8 mouse cellular contexts compared by ENCODE assay signal in the genomic region with DNA sequence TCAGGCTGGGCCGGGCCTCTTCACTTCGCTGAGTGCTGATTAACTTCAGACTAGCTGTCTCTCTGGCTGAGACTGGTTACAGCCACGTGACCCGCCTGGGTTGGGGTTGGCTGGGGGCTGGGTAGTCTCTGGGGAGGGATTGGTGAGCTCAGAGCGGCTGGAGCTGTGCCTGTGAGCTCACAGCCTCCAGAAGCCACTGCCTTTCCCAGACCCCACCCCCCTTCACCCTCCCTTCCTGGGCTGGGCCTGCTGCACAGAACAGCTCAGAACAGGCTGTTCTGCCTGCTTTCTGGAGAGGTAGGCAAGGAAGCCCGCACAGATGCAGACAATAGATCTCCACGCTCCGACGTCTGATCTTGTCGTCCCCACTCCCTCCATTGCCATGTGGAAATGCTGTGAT. TPM values are rescaled to one million over a fixed set of nuclear protein-coding genes. Genes with fewer than 3 reads are reported as not detected.
DNase-seq lines count a peak whose midpoint lies in the region; ATAC-seq lines count a peak whose summit lies in the region.

No protein-coding gene starts in this region.

- 0% methylated on average over 10 of the region's 10 CpGs for WGBS in embryonic facial prominence, embryonic 13.5 days
- 1% methylated on average over 10 of the region's 10 CpGs for WGBS in limb, embryonic 12.5 days
- 0% methylated on average over 10 of the region's 10 CpGs for WGBS in midbrain, embryonic 14.5 days
- WGBS in stomach, embryonic 15.5 days, result 1% methylated on average over 10 of the region's 10 CpGs

- peak; percentile 96 for ATAC-seq in embryonic facial prominence, embryonic 13.5 days (ENCODE audit: insufficient number of reproducible peaks, insufficient read depth, low FRiP score, low TSS enrichment, low read depth)
- peak; percentile 98 for ATAC-seq in limb, embryonic 12.5 days (ENCODE audit: insufficient number of reproducible peaks, insufficient read depth, low FRiP score, low TSS enrichment, low read depth)
- peak; percentile 96 for ATAC-seq in midbrain, embryonic 14.5 days (ENCODE audit: low FRiP score, low TSS enrichment)
- peak; percentile 98 for ATAC-seq in stomach, embryonic 15.5 days (ENCODE audit: insufficient read depth, low FRiP score, low read depth)

- H3K4me1 ChIP-seq in embryonic facial prominence, embryonic 13.5 days, result peaks cover 68% of the 10 kb centered on the region
- H3K4me1 ChIP-seq in limb, embryonic 12.5 days (replicated peaks), result peaks cover 45% of the 10 kb centered on the region
- peaks cover 26% of the 10 kb centered on the region for H3K4me1 ChIP-seq in midbrain, embryonic 14.5 days (ENCODE audit: control insufficient read depth, insufficient read depth, low read length)
- H3K4me1 ChIP-seq in stomach, embryonic 15.5 days, result peaks cover 15% of the 10 kb centered on the region

- peaks cover 31% of the 10 kb centered on the region for H3K36me3 ChIP-seq in embryonic facial prominence, embryonic 13.5 days
- peaks cover 27% of the 10 kb centered on the region for H3K36me3 ChIP-seq in limb, embryonic 12.5 days
- H3K36me3 ChIP-seq in midbrain, embryonic 14.5 days (ENCODE audit: control insufficient read depth, insufficient read depth, low read length), result no peaks in the 10 kb centered on the region
- 0 out of 2 replicates have a peak, but pooled peaks cover 5% of the 10 kb centered on the region for H3K36me3 ChIP-seq in stomach, embryonic 15.5 days

- DNase-seq in cerebellum, adult 11 months, result peak; percentile 45
- DNase-seq in cerebellum, adult 8-10 months, result no peak
- DNase-seq in heart, adult 8-10 months (ENCODE audit: low spot score), result peak; percentile 97
- DNase-seq in kidney, adult 9 months, result peak; percentile 98
- peak; percentile 94 for DNase-seq in midbrain, embryonic 14.5 days

- H3K27me3 ChIP-seq in embryonic facial prominence, embryonic 13.5 days, result no peaks in the 10 kb centered on the region
- H3K27me3 ChIP-seq in limb, embryonic 12.5 days, result no peaks in the 10 kb centered on the region
- no peaks in the 10 kb centered on the region for H3K27me3 ChIP-seq in midbrain, embryonic 14.5 days (ENCODE audit: control insufficient read depth, insufficient read depth, low read length)
- H3K27me3 ChIP-seq in stomach, embryonic 15.5 days (replicated peaks), result no peaks in the 10 kb centered on the region

- peak overlapping the region; percentile 94 for H3K27ac ChIP-seq in embryonic facial prominence, embryonic 13.5 days
- H3K27ac ChIP-seq in limb, embryonic 12.5 days, result peak overlapping the region; percentile 92
- peak overlapping the region; percentile 78 for H3K27ac ChIP-seq in midbrain, embryonic 14.5 days (replicated peaks; ENCODE audit: low read depth, low read length)
- peak overlapping the region; percentile 93 for H3K27ac ChIP-seq in stomach, embryonic 15.5 days

- H3K9ac ChIP-seq in embryonic facial prominence, embryonic 13.5 days, result peak overlapping the region; percentile 60
- peak overlapping the region; percentile 48 for H3K9ac ChIP-seq in limb, embryonic 12.5 days (replicated peaks)
- peak overlapping the region; percentile 13; the same call in 1 of the 2 replicates for H3K9ac ChIP-seq in midbrain, embryonic 14.5 days (replicated peaks; ENCODE audit: low read length)
- H3K9ac ChIP-seq in stomach, embryonic 15.5 days, result no peak overlapping the region

- H3K4me2 ChIP-seq in embryonic facial prominence, embryonic 13.5 days, result peak overlapping the region; percentile 50
- H3K4me2 ChIP-seq in limb, embryonic 12.5 days, result peak overlapping the region; percentile 47
- H3K4me2 ChIP-seq in midbrain, embryonic 14.5 days (ENCODE audit: low read length), result peak overlapping the region; percentile 5
- peak overlapping the region; percentile 50 for H3K4me2 ChIP-seq in stomach, embryonic 15.5 days

- no peaks in the 10 kb centered on the region for H3K9me3 ChIP-seq in embryonic facial prominence, embryonic 13.5 days
- H3K9me3 ChIP-seq in limb, embryonic 12.5 days, result no peaks in the 10 kb centered on the region
- H3K9me3 ChIP-seq in midbrain, embryonic 14.5 days (ENCODE audit: control insufficient read depth, low read length), result no peaks in the 10 kb centered on the region
- no peaks in the 10 kb centered on the region for H3K9me3 ChIP-seq in stomach, embryonic 15.5 days

- H3K4me3 ChIP-seq in embryonic facial prominence, embryonic 13.5 days, result peak overlapping the region; percentile 15
- no peak overlapping the region; the same call in 1 of the 2 replicates for H3K4me3 ChIP-seq in limb, embryonic 12.5 days (replicated peaks)
- H3K4me3 ChIP-seq in midbrain, embryonic 14.5 days (replicated peaks; ENCODE audit: low read depth, low read length), result no peak overlapping the region
- H3K4me3 ChIP-seq in stomach, embryonic 15.5 days (replicated peaks), result 0 out of 2 replicates have a peak overlapping the region, but pooled peaks have one; percentile 4

RNA-seq across cellular contexts. Expression of gene P4ha2, which starts 13.0 kb away (rescaled TPM):
- 68.2 and 76.4 TPM in 2 replicates for polyA plus RNA-seq in embryonic facial prominence, embryonic 13.5 days (2015; fragmentation: Nextera tagmentation; extraction: Ambion mirVana)
- 10 to 100 TPM; 57.4 to 71.1 (median 64.1) TPM for total RNA-seq in heart, adult 8-10 months (2022)
- polyA plus RNA-seq in limb, embryonic 12.5 days (2016; fragmentation: Nextera tagmentation; extraction: Ambion mirVana), result 52.7 and 56.6 TPM in 2 replicates
- polyA plus RNA-seq in midbrain, embryonic 14.5 days (2014; fragmentation: Nextera tagmentation; extraction: Ambion mirVana), result 6.5 and 10.5 TPM in 2 replicates
- polyA plus RNA-seq in stomach, embryonic 15.5 days (2015; fragmentation: Nextera tagmentation; extraction: Ambion mirVana), result 54.8 and 59.5 TPM in 2 replicates

RNA-seq across cellular contexts. Expression of gene Pdlim4, which starts 44.1 kb away (rescaled TPM):
- polyA plus RNA-seq in embryonic facial prominence, embryonic 13.5 days (2015; fragmentation: Nextera tagmentation; extraction: Ambion mirVana), result 168 and 172 TPM in 2 replicates
- total RNA-seq in heart, adult 8-10 months (2022), result 10 to 100 TPM; 29.1 to 39.9 (median 35.2) TPM
- polyA plus RNA-seq in limb, embryonic 12.5 days (2016; fragmentation: Nextera tagmentation; extraction: Ambion mirVana), result 188 and 205 TPM in 2 replicates
- 21.4 and 25.0 TPM in 2 replicates for polyA plus RNA-seq in midbrain, embryonic 14.5 days (2014; fragmentation: Nextera tagmentation; extraction: Ambion mirVana)
- 49.9 and 52.0 TPM in 2 replicates for polyA plus RNA-seq in stomach, embryonic 15.5 days (2015; fragmentation: Nextera tagmentation; extraction: Ambion mirVana)

Comparison
In these comparisons a context has a peak if more than half of its experiments do, and no peak if none do; other contexts are left out.
1. H3K4me3 ChIP-seq: peak in embryonic facial prominence, embryonic 13.5 days (single experiment) and stomach, embryonic 15.5 days (single experiment); none in limb, embryonic 12.5 days (single experiment) and midbrain, embryonic 14.5 days (single experiment).
2. Peak in every context shown above with its lines, with median percentiles within 50 percentile points of each other: ATAC-seq, H3K27ac ChIP-seq and H3K4me2 ChIP-seq.